ENCODE assay signal across 14 mouse cellular contexts in the genomic region with DNA sequence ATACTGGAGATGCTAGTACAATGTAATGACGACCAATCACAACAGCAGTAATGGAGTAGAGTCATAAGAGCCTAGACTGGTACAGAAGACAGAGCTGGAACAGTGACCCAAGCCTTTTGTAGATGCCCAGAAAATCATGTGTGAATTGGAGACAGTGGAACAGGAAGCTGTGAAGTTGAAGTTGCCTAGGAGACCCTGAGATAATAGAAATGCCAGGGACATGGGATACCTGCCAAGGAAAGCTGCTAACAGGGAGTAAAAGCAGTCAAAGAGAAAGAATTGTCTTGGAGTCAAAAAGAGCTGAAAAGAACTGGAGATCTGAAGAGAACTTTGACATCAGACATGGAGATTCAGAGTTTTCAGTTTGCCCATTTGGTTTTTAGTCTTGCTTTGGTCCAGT.
"Had no signal": no experiment of that assay in that cellular context is flagged by ENCODE, and none has a peak within 500 bp of the region (broad histone marks: within the 10 kb centered on the region; RNA-seq: fewer than 3 reads in every experiment).

No protein-coding gene starts in this region.

- H3K9ac ChIP-seq: limb, embryonic 13.5 days; liver, embryonic 14.5 days; midbrain, embryonic 12.5 days; neural tube, embryonic 15.5 days had no signal

- H3K27me3 ChIP-seq: limb, embryonic 13.5 days; midbrain, embryonic 12.5 days; neural tube, embryonic 15.5 days had no signal

- H3K4me3 ChIP-seq: limb, embryonic 13.5 days; midbrain, embryonic 12.5 days; myocyte; neural tube, embryonic 15.5 days had no signal

- H3K4me2 ChIP-seq: limb, embryonic 13.5 days; midbrain, embryonic 12.5 days; neural tube, embryonic 15.5 days had no signal

- H3K27ac ChIP-seq: kidney, postnatal 0 days; limb, embryonic 13.5 days; liver, embryonic 14.5 days; midbrain, embryonic 12.5 days; neural tube, embryonic 15.5 days had no signal

- H3K4me1 ChIP-seq: limb, embryonic 13.5 days; midbrain, embryonic 12.5 days; neural tube, embryonic 15.5 days had no signal

- H3K9me3 ChIP-seq: limb, embryonic 13.5 days; midbrain, embryonic 12.5 days; neural tube, embryonic 15.5 days had no signal

- DNase-seq: kidney, postnatal 36 days; layer of hippocampus, adult 9-11 months; layer of hippocampus, postnatal 36 days; left cerebral cortex, postnatal 4 days; lung, adult 18-20 months; right cerebral cortex, adult 18-20 months; right cerebral cortex, postnatal 25 days; thymus, postnatal 14 days had no signal

- H3K36me3 ChIP-seq: limb, embryonic 13.5 days; midbrain, embryonic 12.5 days; neural tube, embryonic 15.5 days had no signal
